Mouse (Mus musculus): ENCODE results near the gene Hnrnpdl. TPM values are rescaled to one million over a fixed set of nuclear protein-coding genes. Genes with fewer than 3 reads are reported as not detected.

The Hnrnpdl gene
- total RNA-seq, 2 experiments from 2014 or later: 92.8 to 105 TPM

- no peak for DNase-seq
Measured at GRCm38 (mm10) chr5:100005431-100005830, 34.0 kb downstream of the Hnrnpdl start.

DNA sequence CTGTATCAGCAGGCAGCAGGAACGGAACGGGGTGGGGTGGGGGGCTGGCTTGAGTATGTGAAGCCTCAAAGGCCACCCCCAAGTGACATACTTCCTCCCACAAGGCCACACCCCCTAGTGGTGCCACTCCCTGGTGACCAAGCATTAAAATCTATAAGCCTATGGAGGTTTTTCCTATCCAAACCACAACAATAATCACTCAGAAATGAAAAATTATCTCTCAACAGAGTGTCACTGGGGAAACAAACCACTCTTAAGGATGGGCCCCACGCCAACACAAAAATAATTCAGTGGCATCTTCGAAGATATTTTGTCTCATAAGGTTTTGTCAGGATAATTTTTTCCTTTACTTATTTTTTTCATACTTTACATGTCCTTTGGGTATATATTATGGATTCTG, 35.6 kb downstream of the Hnrnpdl start:
- no peak for DNase-seq

- DNase-seq: no peak
Measured at GRCm38 (mm10) chr5:100000500-100000899, 39.0 kb downstream of the Hnrnpdl start.

DNA sequence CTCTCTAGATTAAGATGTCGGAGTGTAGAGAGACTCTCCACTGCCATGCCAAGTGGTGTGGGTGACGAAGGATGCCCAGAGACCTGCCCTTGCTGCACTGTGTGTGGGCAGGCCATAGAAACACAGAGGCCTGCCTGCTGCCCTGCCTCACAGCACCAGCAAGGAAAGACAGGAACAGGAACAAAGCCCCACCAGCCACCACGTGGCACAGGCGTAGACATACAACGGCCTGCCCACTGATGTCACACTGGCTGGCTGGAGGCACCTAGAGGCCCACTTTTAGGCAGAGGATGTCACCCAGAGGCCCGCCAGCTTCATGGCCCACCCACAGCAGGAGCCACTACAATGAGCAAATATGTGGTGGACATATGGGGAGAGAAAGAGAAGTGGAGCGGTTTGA, 39.4 kb downstream of the Hnrnpdl start:
- no peak for DNase-seq

GRCm38 (mm10) chr5:99994680-99995079, 44.8 kb downstream of the Hnrnpdl start:
- no peak for DNase-seq

DNA sequence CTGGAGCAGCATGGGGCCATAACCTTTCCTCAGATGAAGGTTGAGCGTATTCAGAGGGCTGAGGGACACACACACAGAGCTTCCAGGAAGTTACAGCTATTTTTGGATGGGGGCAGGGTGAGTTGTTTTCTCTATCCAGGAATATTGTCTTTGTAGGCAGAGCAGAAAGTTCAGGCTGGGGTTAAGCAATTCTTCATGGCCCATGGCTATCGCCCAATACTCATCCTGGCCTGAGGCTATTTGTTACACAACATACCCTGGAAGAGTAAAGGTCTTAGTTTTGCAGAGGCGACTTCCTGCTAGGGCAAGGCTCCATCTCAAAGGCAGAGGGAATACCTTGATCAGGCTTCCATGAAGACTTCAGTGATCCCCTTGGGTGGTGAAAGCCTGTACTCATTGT, 45.3 kb downstream of the Hnrnpdl start:
- no peak for DNase-seq

Other genes with a start within 250 kb of the Hnrnpdl start
- gene Vamp9, start 133.4 kb downstream of the Hnrnpdl start, total RNA-seq (2021): under 1 TPM; 0.49 to 0.56 TPM
- gene Hnrnpd, start 60.7 kb downstream of the Hnrnpdl start, total RNA-seq (2021): 100 to 1,000 TPM; 129 to 153 TPM
- gene 4930524J08Rik, start 60.6 kb downstream of the Hnrnpdl start, total RNA-seq (2021): 1 to 10 TPM; 1.1 to 1.2 TPM
- 10 to 100 TPM in 1 of 2 experiments, 1 to 10 TPM in 1; 9.0 to 10.5 TPM for gene Enoph1, start 321 bp upstream of the Hnrnpdl start, total RNA-seq (2021)
- 1 to 10 TPM; 3.5 to 3.9 TPM for gene Tmem150c, start 120.1 kb upstream of the Hnrnpdl start, total RNA-seq (2021)

Measured in gastrocnemius, postnatal 10 days (tissue).